Mouse (Mus musculus) intestine, postnatal 0 days (tissue): ENCODE measurements around the gene Gsto1. TPM values are rescaled to one million over a fixed set of nuclear protein-coding genes. Genes with fewer than 3 reads are reported as not detected.

Experiments used
- ATAC-seq: fragments of 200-750 bp; cut with Nextera tagmentation; 2 replicates; pipeline ENCODE4 v1.8.0; 2017; ENCODE audit warnings: mild to moderate bottlenecking, moderate TSS enrichment, moderate library complexity
- H3K27ac ChIP-seq: fragments of 300-500 bp; sonication (generic); 2 replicates; pipeline ENCODE4 v1.5.1; 2014; ENCODE audit warnings: mild to moderate bottlenecking, low read depth, low read length, moderate library complexity
- H3K27me3 ChIP-seq: fragments of 300-500 bp; sonication (generic); replicated peaks from 2 replicates; pipeline ENCODE4 v1.6.1; 2014; ENCODE audit warnings: low read length, mixed read lengths; ENCODE audit not compliant: control insufficient read depth, insufficient read depth
- H3K36me3 ChIP-seq: fragments of 300-500 bp; sonication (generic); 2 replicates; pipeline ENCODE4 v1.6.1; 2014; ENCODE audit warnings: mild to moderate bottlenecking, moderate library complexity; ENCODE audit not compliant: control insufficient read depth, insufficient read depth
- H3K4me1 ChIP-seq: fragments of 300-500 bp; sonication (generic); replicated peaks from 2 replicates; pipeline ENCODE4 v1.6.1; 2014; ENCODE audit warnings: antibody characterized with exemption, low read length, mixed read lengths; ENCODE audit not compliant: control insufficient read depth, insufficient read depth
- H3K4me2 ChIP-seq: fragments of 300-500 bp; sonication (generic); replicated peaks from 2 replicates; pipeline ENCODE4 v1.6.1; 2014; ENCODE audit warnings: low read depth, mild to moderate bottlenecking, moderate library complexity
- H3K4me3 ChIP-seq: fragments of 300-500 bp; sonication (generic); 2 replicates; pipeline ENCODE4 v1.5.1; 2014; ENCODE audit warnings: low read depth, low read length
- H3K9ac ChIP-seq: fragments of 300-500 bp; sonication (generic); 2 replicates; pipeline ENCODE4 v1.6.1; 2014; ENCODE audit warnings: mild to moderate bottlenecking, low read depth, low read length
- H3K9me3 ChIP-seq: fragments of 300-500 bp; sonication (generic); 2 replicates; pipeline ENCODE4 v1.6.1; 2016; ENCODE audit warnings: mixed run types; ENCODE audit not compliant: control insufficient read depth
- CTCF ChIP-seq: sonication (generic); IDR thresholded peaks from 2 replicates; pipeline ENCODE4 v1.5.1; 2016; ENCODE audit warnings: low read depth, mild to moderate bottlenecking, control low read depth, antibody characterized with exemption, moderate library complexity
- WGBS: fragments of 180-500 bp; shearing (Covaris S2); extraction: QIAGEN DNeasy Blood & Tissue Kit; methylation state at CpG from one replicate; pipeline ENCODE4 v1.1.7; 2014; 5-methylcytosine and 5-hydroxymethylcytosine counted together
- polyA plus RNA-seq: library from polyadenylated mRNA; unstranded; fragments of >200 nt; fragmentation: Nextera tagmentation; extraction: Ambion mirVana; gene quantifications from 2 replicates; pipeline ENCODE4 v1.2.1, GENCODE M21; 2015

Gene Gsto1
- polyA plus RNA-seq = 742 and 817 TPM in 2 replicates

- peak within 1 kb of the TSS; percentile 95 for H3K27ac ChIP-seq
- no peaks in the 10 kb centered on the region for H3K4me1 ChIP-seq
- H3K9ac ChIP-seq = peak within 1 kb of the TSS; percentile 85
- peak; percentile 89 for ATAC-seq
- no peaks in the 10 kb centered on the region for H3K9me3 ChIP-seq
- whole genome bisulfite sequencing = 1% methylated on average over 60 of the region's 60 CpGs
- H3K36me3 ChIP-seq = peaks cover 25% of the 10 kb centered on the region
- H3K4me3 ChIP-seq = peak within 1 kb of the TSS; percentile 66
- H3K27me3 ChIP-seq = no peaks in the 10 kb centered on the region
- peak within 1 kb of the TSS; percentile 94 for H3K4me2 ChIP-seq
- TF ChIP-seq CTCF = no peak
These were observed at the start of gene Gsto1 for GRCm38 (mm10) chr19:47854796-47855783. TSS of gene Gsto1 (plus strand) at chr19:47854970.

GRCm38 (mm10) chr19:47812091-47812490 is 42.7 kb upstream of the Gsto1 start:
- no peak overlapping the region for H3K9ac ChIP-seq
- TF ChIP-seq CTCF = 0 out of 2 replicates have a peak, but pooled peaks have one; percentile 7
- no peaks in the 10 kb centered on the region for H3K27me3 ChIP-seq
- H3K4me1 ChIP-seq = no peaks in the 10 kb centered on the region
- H3K4me2 ChIP-seq = no peak overlapping the region
- ATAC-seq = no peak
- no peaks in the 10 kb centered on the region for H3K36me3 ChIP-seq
- no peaks in the 10 kb centered on the region for H3K9me3 ChIP-seq
- no peak overlapping the region for H3K4me3 ChIP-seq
- 78% methylated on average over 10 of the region's 10 CpGs for WGBS
- no peak overlapping the region for H3K27ac ChIP-seq

- 81% methylated on average over 5 of the region's 5 CpGs for WGBS
- no peaks in the 10 kb centered on the region for H3K36me3 ChIP-seq
- H3K9ac ChIP-seq = no peak overlapping the region
These were observed 40.0 kb upstream of the Gsto1 start for GRCm38 (mm10) chr19:47814721-47815120.

GRCm38 (mm10) chr19:47817692-47818091 is 37.1 kb upstream of the Gsto1 start:
- H3K9me3 ChIP-seq = no peaks in the 10 kb centered on the region
- ATAC-seq = no peak
- H3K4me1 ChIP-seq = no peaks in the 10 kb centered on the region
- no peak overlapping the region for H3K27ac ChIP-seq
- H3K4me2 ChIP-seq = no peak overlapping the region
- no peaks in the 10 kb centered on the region for H3K36me3 ChIP-seq
- no peak overlapping the region for H3K4me3 ChIP-seq
- H3K9ac ChIP-seq = no peak overlapping the region
- WGBS = 80% methylated on average over 9 of the region's 9 CpGs
- peaks cover 4% of the 10 kb centered on the region; the same call in 1 of the 2 replicates for H3K27me3 ChIP-seq
- no peak for TF ChIP-seq CTCF

More at GRCm38 (mm10) chr19:47814721-47815120, 40.0 kb upstream of the Gsto1 start:
- H3K4me3 ChIP-seq = no peak overlapping the region
- no peak for TF ChIP-seq CTCF
- no peaks in the 10 kb centered on the region for H3K9me3 ChIP-seq
- H3K4me2 ChIP-seq = no peak overlapping the region
- no peak overlapping the region for H3K27ac ChIP-seq
- no peaks in the 10 kb centered on the region for H3K27me3 ChIP-seq
- no peak for ATAC-seq
- no peaks in the 10 kb centered on the region for H3K4me1 ChIP-seq

GRCm38 (mm10) chr19:47820832-47821493 is 33.8 kb upstream of the Gsto1 start:
- Histone ChIP-seq H3K27me3 (peaks cover 7% of the 10 kb centered on the region; the same call in 1 of the 2 replicates), H3K36me3 (no peaks in the 10 kb centered on the region), H3K27ac (no peak overlapping the region), H3K9me3 (no peaks in the 10 kb centered on the region), H3K9ac (no peak overlapping the region), H3K4me3 (no peak overlapping the region), H3K4me2 (peak overlapping the region; percentile 44; the same call in 1 of the 2 replicates), H3K4me1 (no peaks in the 10 kb centered on the region)
- TF ChIP-seq CTCF = peak; percentile 77
- 16% methylated on average over 8 of the region's 9 CpGs for WGBS
- peak; percentile 45; the same call in 1 of the 2 replicates for ATAC-seq

GRCm38 (mm10) chr19:47821494-47821872 is 33.3 kb upstream of the Gsto1 start:
- H3K4me2 ChIP-seq = peak overlapping the region; percentile 44; the same call in 1 of the 2 replicates
- H3K9ac ChIP-seq = no peak overlapping the region
- TF ChIP-seq CTCF = no peak
- H3K4me3 ChIP-seq = no peak overlapping the region
- no peak for ATAC-seq
- no peaks in the 10 kb centered on the region for H3K4me1 ChIP-seq
- H3K36me3 ChIP-seq = no peaks in the 10 kb centered on the region
- H3K9me3 ChIP-seq = no peaks in the 10 kb centered on the region
- 48% methylated on average over 7 of the region's 7 CpGs for WGBS
- H3K27me3 ChIP-seq = peaks cover 7% of the 10 kb centered on the region; the same call in 1 of the 2 replicates
- H3K27ac ChIP-seq = no peak overlapping the region
